Mouse (Mus musculus): Measurements from ENCODE around the gene Gm11938. TPM values are rescaled to one million over a fixed set of nuclear protein-coding genes. Genes with fewer than 3 reads are reported as not detected.

Gene Gm11938
- total RNA-seq, 2 experiments from 2014 or later, result not detected

GRCm38 (mm10) chr11:99580636-99581035, 22.5 kb downstream of the Gm11938 start, which contains the start of gene Krtap1-5:
TSS of gene Krtap1-5 (minus strand) at chr11:99581016.
- no peak for DNase-seq
- intact Hi-C loops (cut with DNase I), result no loop called here

- DNase-seq, result peak in 1 of 2 experiments; percentile 24
- intact Hi-C loops (cut with DNase I), result loop anchor here (5.0 to 10.0 kb wide), 2 partner anchors 107 to 189 kb away; partner anchors contain the start of gene Krt10
These were observed 29.0 kb downstream of the Gm11938 start for GRCm38 (mm10) chr11:99574106-99574505.

- intact Hi-C loops (cut with DNase I), result loop anchor here (5.0 to 10.0 kb wide), 2 partner anchors 106 to 188 kb away; partner anchors contain the start of gene Krt10
- DNase-seq, result no peak
These were observed 29.9 kb downstream of the Gm11938 start for GRCm38 (mm10) chr11:99573164-99573563.

GRCm38 (mm10) chr11:99566530-99566929, 36.6 kb downstream of the Gm11938 start, which contains the start of gene Krtap3-1:
TSS of gene Krtap3-1 (minus strand) at chr11:99566630.
- no peak for DNase-seq
- intact Hi-C loops (cut with DNase I), result no loop called here

- intact Hi-C loops (cut with DNase I), result no loop called here
- DNase-seq, result no peak
These were observed 40.5 kb downstream of the Gm11938 start for GRCm38 (mm10) chr11:99562580-99562979.

- DNase-seq, result no peak
- intact Hi-C loops (cut with DNase I), result no loop called here
These were observed 43.7 kb downstream of the Gm11938 start, which contains the start of gene Gm11939 for GRCm38 (mm10) chr11:99559366-99559765. TSS of gene Gm11939 (minus strand) at chr11:99559466.

GRCm38 (mm10) chr11:99557976-99558745, 44.9 kb downstream of the Gm11938 start:
- intact Hi-C loops (cut with DNase I), result no loop called here
- no peak for DNase-seq

- intact Hi-C loops (cut with DNase I), result no loop called here
- no peak for DNase-seq
These were observed 46.4 kb downstream of the Gm11938 start, which contains the start of gene Krtap3-2 for GRCm38 (mm10) chr11:99556753-99557152. TSS of gene Krtap3-2 (minus strand) at chr11:99556853.

- intact Hi-C loops (cut with DNase I), result no loop called here
- DNase-seq, result no peak
These were observed 46.9 kb downstream of the Gm11938 start for GRCm38 (mm10) chr11:99556195-99556594.

Other genes starting within 250 kb of the Gm11938 start
- gene Krt28, start 228.4 kb downstream of the Gm11938 start, total RNA-seq (2021), result not detected
- gene Krt10, start 213.9 kb downstream of the Gm11938 start, total RNA-seq (2021), result 1 to 10 TPM; 3.3 to 3.5 TPM
- gene Krt12, start 181.0 kb downstream of the Gm11938 start, total RNA-seq (2021), result not detected
- gene Krt20, start 165.2 kb downstream of the Gm11938 start, total RNA-seq (2021), result under 1 TPM in 1 of 2 experiments, not detected in 1; 0.17 TPM
- gene Krt23, start 110.2 kb downstream of the Gm11938 start, total RNA-seq (2021), result not detected
- not detected for gene Krt39, start 82.0 kb downstream of the Gm11938 start, total RNA-seq (2021)
- gene Krt40, start 60.1 kb downstream of the Gm11938 start, total RNA-seq (2021), result not detected
- not detected for gene Krtap3-3, start 52.4 kb downstream of the Gm11938 start, total RNA-seq (2021)
- gene Krtap3-2, start 46.5 kb downstream of the Gm11938 start, total RNA-seq (2021), result not detected
- not detected for gene Gm11939, start 43.8 kb downstream of the Gm11938 start, total RNA-seq (2021)
- gene Krtap3-1, start 36.7 kb downstream of the Gm11938 start, total RNA-seq (2021), result not detected
- not detected for gene Krtap1-5, start 22.3 kb downstream of the Gm11938 start, total RNA-seq (2021)
- not detected for gene Krtap1-4, start 19.7 kb downstream of the Gm11938 start, total RNA-seq (2021)
- not detected for gene Krtap1-3, start 12.0 kb downstream of the Gm11938 start, total RNA-seq (2021)
- gene Krtap9-3, start 5.2 kb downstream of the Gm11938 start, total RNA-seq (2021), result not detected
- gene Gm11937, start 6.9 kb upstream of the Gm11938 start, total RNA-seq (2021), result not detected
- gene Krtap2-4, start 11.5 kb upstream of the Gm11938 start, total RNA-seq (2021), result not detected
- not detected for gene Gm11562, start 17.1 kb upstream of the Gm11938 start, total RNA-seq (2021)
- not detected for gene Krtap4-1, start 24.9 kb upstream of the Gm11938 start, total RNA-seq (2021)
- gene Krtap4-2, start 31.8 kb upstream of the Gm11938 start, total RNA-seq (2021), result not detected
- not detected for gene Krtap4-7, start 40.8 kb upstream of the Gm11938 start, total RNA-seq (2021)
- not detected for gene Gm11555, start 46.9 kb upstream of the Gm11938 start, total RNA-seq (2021)
- not detected for gene Gm11563, start 55.7 kb upstream of the Gm11938 start, total RNA-seq (2021)
- gene Krtap4-6, start 62.7 kb upstream of the Gm11938 start, total RNA-seq (2021), result not detected
- gene Gm14190, start 87.4 kb upstream of the Gm11938 start, total RNA-seq (2021), result not detected
- not detected for gene Gm14180, start 131.0 kb upstream of the Gm11938 start, total RNA-seq (2021)
- not detected for gene Gm11595, start 169.6 kb upstream of the Gm11938 start, total RNA-seq (2021)
- gene Krtap4-8, start 177.4 kb upstream of the Gm11938 start, total RNA-seq (2021), result not detected
- gene Krtap4-9, start 181.9 kb upstream of the Gm11938 start, total RNA-seq (2021), result not detected
- gene Gm11596, start 190.2 kb upstream of the Gm11938 start, total RNA-seq (2021), result not detected
- not detected for gene Gm11569, start 195.6 kb upstream of the Gm11938 start, total RNA-seq (2021)
- gene Gm11554, start 201.1 kb upstream of the Gm11938 start, total RNA-seq (2021), result not detected
- not detected for gene Krtap4-13, start 206.6 kb upstream of the Gm11938 start, total RNA-seq (2021)
- not detected for gene Gm11564, start 212.4 kb upstream of the Gm11938 start, total RNA-seq (2021)
- not detected for gene 2300003K06Rik, start 234.8 kb upstream of the Gm11938 start, total RNA-seq (2021)
- gene Krtap4-16, start 248.3 kb upstream of the Gm11938 start, total RNA-seq (2021), result not detected